Mouse (Mus musculus) spleen, adult 2 months (tissue): ENCODE results near the gene Olfr47. TPM values are rescaled to one million over a fixed set of nuclear protein-coding genes. Genes with fewer than 3 reads are reported as not detected.
"Not testable (repeated sequence)": the region's sequence is repeated elsewhere in the genome, so short reads cannot be mapped to it uniquely, and the experiment has no call there.

Source experiments
- DNase-seq, 2 experiments: peaks; one replicate each; pipeline versions ENCODE4 v3.0.0 to v3.0.0-alpha.2; 2012 to 2021; ENCODE audit warnings: low spot score in 2 of 2, low read depth in 1 of 2
- H3K27ac ChIP-seq: fragments of 200-500 bp; 2 replicates; pipeline ENCODE4 v1.5.1; 2012; ENCODE audit warnings: low read length, inconsistent platforms; ENCODE audit not compliant: insufficient read depth
- H3K27me3 ChIP-seq: fragments of 200-500 bp; 2 replicates; pipeline ENCODE4 v1.6.1; 2012; ENCODE audit warnings: mild to moderate bottlenecking, moderate library complexity, low read length, inconsistent platforms; ENCODE audit not compliant: control insufficient read depth, insufficient read depth
- H3K36me3 ChIP-seq: fragments of 200-500 bp; 2 replicates; pipeline ENCODE4 v1.6.1; 2012; ENCODE audit warnings: mild to moderate bottlenecking, low read length, inconsistent platforms; ENCODE audit not compliant: control insufficient read depth, insufficient read depth
- H3K4me1 ChIP-seq: fragments of 200-500 bp; 2 replicates; pipeline ENCODE4 v1.6.1; 2011; ENCODE audit warnings: inconsistent platforms; ENCODE audit not compliant: control insufficient read depth, insufficient read depth, insufficient read length
- H3K4me3 ChIP-seq: fragments of 200-500 bp; 2 replicates; pipeline ENCODE4 v1.5.1; 2011; ENCODE audit warnings: mild to moderate bottlenecking, inconsistent platforms; ENCODE audit not compliant: insufficient read depth, insufficient read length; ENCODE audit errors: extremely low read depth
- CTCF ChIP-seq: fragments of 200-500 bp; IDR thresholded peaks from 2 replicates; pipeline ENCODE4 v1.5.1; 2011; ENCODE audit warnings: mild to moderate bottlenecking, inconsistent platforms; ENCODE audit not compliant: insufficient read depth, insufficient read length, insufficient replicate concordance; ENCODE audit errors: extremely low read depth
- POLR2A ChIP-seq: fragments of 200-500 bp; IDR thresholded peaks from 2 replicates; pipeline ENCODE4 v1.6.1; 2011; ENCODE audit warnings: low read depth, low read length, inconsistent platforms
- WGBS: fragments of 180-500 bp; shearing (Covaris S2); methylation state at CpG from one replicate; pipeline ENCODE4 v1.1.7; 2018; 5-methylcytosine and 5-hydroxymethylcytosine counted together
- polyA plus RNA-seq: library from polyadenylated mRNA; depleted of rRNA; stranded (reverse); fragments of >200 nt; gene quantifications from 2 replicates; pipeline ENCODE4 v1.2.3, GENCODE M21; 2012; rRNA removed

The Olfr47 gene
- polyA plus RNA-seq, result not detected in 2 replicates

DNA sequence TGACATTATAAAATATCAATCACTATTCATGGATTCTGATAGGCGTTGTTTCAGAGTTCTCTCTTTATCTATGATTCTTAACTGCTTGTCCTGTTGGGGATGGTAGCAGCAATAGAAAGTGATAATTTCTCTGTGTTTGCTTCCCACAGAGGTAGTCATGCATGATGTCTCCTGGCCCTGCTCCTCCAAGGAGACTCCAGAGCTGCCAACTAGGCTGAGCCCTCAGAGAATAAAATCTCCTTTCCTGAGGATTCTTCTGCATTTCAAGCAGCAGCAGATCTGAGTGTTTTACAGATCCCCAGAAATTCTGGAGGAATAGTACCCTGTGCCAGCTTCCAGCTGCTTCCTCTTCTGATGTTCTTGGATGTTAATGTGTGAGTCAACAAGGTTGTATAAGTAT is at the start of gene Olfr47:
Olfr47 (plus strand) TSS at position 275 of the 400 bp plus-strand sequence.
- not testable (repeated sequence) for H3K27ac ChIP-seq, H3K4me3 ChIP-seq, H3K4me1 ChIP-seq, DNase-seq, H3K27me3 ChIP-seq, H3K36me3 ChIP-seq
- 80% methylated on average over 1 of the region's 1 CpGs for WGBS

DNA sequence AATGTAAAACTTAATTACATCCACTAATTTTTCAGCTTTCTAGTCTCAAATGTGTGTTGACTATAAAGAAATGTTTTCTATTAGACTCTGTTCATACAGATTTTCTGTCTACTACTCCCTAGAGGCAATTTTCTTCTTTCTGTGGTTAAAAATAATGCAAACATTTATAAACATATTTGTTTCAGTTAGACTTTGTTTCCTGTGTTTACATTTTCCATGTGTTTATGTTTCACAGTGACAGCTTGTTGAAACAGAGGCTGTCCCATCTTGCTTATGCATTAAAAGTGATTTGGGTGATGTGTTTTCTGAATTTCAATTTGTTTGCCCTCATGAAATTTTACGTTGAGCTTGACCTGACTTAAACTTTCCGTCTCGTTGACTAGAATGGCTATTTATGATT is 40.3 kb upstream of the Olfr47 start:
- DNase-seq, result no peak
- Histone ChIP-seq H3K4me3 (no peak overlapping the region), H3K36me3 (no peaks in the 10 kb centered on the region), H3K27ac (no peak overlapping the region), H3K27me3 (no peaks in the 10 kb centered on the region), H3K4me1 (no peaks in the 10 kb centered on the region)
- TF ChIP-seq POLR2A (no peak), CTCF (no peak)
- WGBS, result 80% methylated on average over 3 of the region's 3 CpGs

DNA sequence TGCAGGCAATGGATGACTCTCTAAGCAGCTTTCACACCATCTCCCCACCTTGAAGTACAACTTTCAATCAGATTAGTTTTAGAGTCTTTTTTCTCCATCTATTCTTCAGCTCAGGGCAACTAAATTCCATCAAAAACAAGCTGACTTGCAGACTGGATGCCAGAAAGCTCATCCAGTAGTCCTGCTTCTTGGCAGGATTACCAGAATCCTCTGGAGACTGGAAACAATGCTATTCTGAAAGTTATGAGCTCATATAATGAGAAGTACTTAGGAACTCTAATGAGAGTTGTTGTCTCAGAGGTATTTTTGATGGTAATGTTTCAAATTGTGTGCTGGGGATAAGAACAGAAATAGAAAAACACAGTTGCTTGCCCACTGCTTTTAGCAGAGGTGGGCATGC is 34.5 kb upstream of the Olfr47 start, which contains the start of gene Olfr435:
Olfr435 (plus strand) TSS at position 366 of the 400 bp plus-strand sequence.
- H3K27ac ChIP-seq, result no peak within 1 kb of the TSS
- no peaks in the 10 kb centered on the region for H3K27me3 ChIP-seq
- TF ChIP-seq CTCF (no peak), POLR2A (no peak)
- no peak for DNase-seq
- no peaks in the 10 kb centered on the region for H3K4me1 ChIP-seq
- no peaks in the 10 kb centered on the region for H3K36me3 ChIP-seq
- no peak within 1 kb of the TSS for H3K4me3 ChIP-seq

DNA sequence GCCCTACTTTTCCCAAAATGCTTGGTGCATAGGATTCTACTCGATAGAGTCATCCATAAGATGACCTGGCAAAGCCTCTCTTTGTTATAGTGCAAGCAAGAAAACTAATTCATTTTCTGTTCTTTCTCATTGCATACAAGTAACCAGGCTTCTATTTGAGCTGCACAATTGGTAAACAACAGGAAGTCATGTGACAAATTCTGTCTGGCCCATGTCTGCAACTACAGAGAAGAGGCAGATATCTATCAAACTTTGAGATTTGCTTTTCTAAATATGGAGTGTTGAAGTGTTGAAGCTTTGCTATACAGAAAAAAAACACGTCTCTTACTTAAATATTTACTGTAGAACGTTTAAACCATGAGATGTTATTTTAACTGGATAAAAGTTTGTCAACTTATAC is 33.2 kb upstream of the Olfr47 start:
- Histone ChIP-seq H3K4me1 (no peaks in the 10 kb centered on the region), H3K36me3 (no peaks in the 10 kb centered on the region), H3K27me3 (no peaks in the 10 kb centered on the region), H3K4me3 (no peak overlapping the region), H3K27ac (no peak overlapping the region)
- TF ChIP-seq CTCF, result no peak
- no peak for TF ChIP-seq POLR2A
- DNase-seq, result no peak
- WGBS, result 66% methylated on average over 3 of the region's 3 CpGs

DNA sequence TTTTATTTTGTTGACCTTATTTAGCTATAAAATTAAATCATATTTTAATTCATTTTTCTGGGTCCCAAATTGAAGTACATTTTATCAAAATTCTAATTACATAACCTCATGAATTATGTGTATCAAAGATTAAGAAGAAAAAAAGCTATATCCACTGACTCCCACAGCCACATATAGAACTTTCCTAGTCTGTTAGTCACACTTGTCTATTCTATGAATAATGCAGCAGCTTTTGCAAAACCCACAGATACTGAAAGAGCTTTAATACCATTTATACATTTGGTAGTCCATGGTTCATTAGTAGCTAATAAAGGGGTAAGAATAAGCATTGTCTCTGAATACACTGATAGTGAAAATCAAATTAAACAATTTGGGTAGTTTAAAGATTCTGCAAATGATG is 28.5 kb upstream of the Olfr47 start:
- H3K4me1 ChIP-seq, result no peaks in the 10 kb centered on the region
- no peak for DNase-seq
- no peak overlapping the region for H3K4me3 ChIP-seq
- H3K36me3 ChIP-seq, result no peaks in the 10 kb centered on the region
- no peak for TF ChIP-seq POLR2A
- TF ChIP-seq CTCF, result no peak
- no peaks in the 10 kb centered on the region for H3K27me3 ChIP-seq
- no peak overlapping the region for H3K27ac ChIP-seq

DNA sequence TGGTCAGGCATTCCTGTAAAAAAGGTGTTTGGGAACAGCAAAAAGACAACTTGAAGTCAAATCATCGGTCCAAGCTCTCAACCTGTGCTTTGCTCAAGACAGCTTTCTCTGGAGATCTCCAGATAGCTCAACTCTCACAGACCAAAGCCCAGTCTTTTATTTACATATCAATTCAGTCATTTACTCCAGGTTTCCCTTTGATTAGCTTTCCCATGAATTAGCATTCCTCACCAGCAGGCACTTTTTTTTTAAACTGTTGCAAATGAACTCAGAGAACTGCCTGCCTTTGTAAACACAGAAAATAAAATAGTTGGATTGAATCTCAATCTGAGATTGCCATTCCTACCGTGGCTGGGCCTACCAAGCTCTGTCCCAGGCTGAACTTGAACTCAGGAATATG is 26.0 kb upstream of the Olfr47 start:
- Histone ChIP-seq H3K27me3 (no peaks in the 10 kb centered on the region), H3K4me3 (no peak overlapping the region), H3K36me3 (no peaks in the 10 kb centered on the region), H3K4me1 (no peaks in the 10 kb centered on the region), H3K27ac (no peak overlapping the region)
- no peak for DNase-seq
- TF ChIP-seq POLR2A, result no peak
- no peak for TF ChIP-seq CTCF
- WGBS, result 48% methylated on average over 2 of the region's 2 CpGs

DNA sequence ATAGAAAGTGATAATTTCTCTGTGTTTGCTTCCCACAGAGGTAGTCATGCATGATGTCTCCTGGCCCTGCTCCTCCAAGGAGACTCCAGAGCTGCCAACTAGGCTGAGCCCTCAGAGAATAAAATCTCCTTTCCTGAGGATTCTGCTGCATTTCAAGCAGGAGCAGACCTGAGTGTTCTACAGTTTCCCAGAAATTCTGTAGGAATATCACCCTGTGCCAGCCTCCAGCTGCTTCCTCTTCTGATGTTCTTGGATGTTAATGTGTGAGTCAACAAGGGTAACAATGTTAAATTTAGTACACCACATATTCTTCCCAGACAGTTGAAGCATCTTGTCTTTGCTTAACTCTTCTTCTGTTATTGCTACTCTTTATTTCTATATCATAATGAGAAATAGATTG is 18.5 kb upstream of the Olfr47 start, which contains the start of gene Olfr434:
Olfr434 (plus strand) TSS at position 149 of the 400 bp plus-strand sequence.
- not testable (repeated sequence) for H3K4me3 ChIP-seq, H3K4me1 ChIP-seq, H3K27ac ChIP-seq, H3K27me3 ChIP-seq, DNase-seq, H3K36me3 ChIP-seq

DNA sequence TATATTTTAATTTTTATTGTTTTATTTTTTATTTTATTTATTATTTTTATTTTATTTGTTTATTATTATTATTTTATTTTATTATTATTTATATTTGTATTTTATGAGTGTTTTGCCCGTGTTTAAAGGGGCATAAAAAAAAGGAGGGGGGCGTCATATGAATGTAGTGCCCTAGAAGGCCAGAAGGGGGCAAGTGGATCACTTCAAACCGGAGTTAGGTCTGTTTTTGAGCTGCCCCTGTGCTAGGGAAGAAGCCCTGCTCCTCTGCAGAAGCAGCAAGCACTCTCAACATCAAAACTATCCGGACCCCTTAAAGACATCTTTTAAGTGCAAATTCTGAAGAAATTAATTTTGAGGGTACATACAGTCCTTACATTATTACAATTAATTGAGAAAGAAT is 10.7 kb downstream of the Olfr47 start:
- Histone ChIP-seq H3K27me3 (no peaks in the 10 kb centered on the region), H3K36me3 (no peaks in the 10 kb centered on the region), H3K4me1 (no peaks in the 10 kb centered on the region), H3K27ac (no peak overlapping the region), H3K4me3 (no peak overlapping the region)
- 10% methylated on average over 4 of the region's 4 CpGs for WGBS
- no peak for TF ChIP-seq POLR2A
- DNase-seq, result no peak
